Mouse (Mus musculus) heart, adult 2 months (tissue): ENCODE measurements around the gene Gstm4. TPM values are rescaled to one million over a fixed set of nuclear protein-coding genes. Genes with fewer than 3 reads are reported as not detected.

ENCODE experiments used
- DNase-seq, 2 experiments: peaks; one replicate each; pipeline ENCODE4 v3.0.0; 2021
- H3K27ac ChIP-seq: fragments of 200-600 bp; 2 replicates; pipeline ENCODE4 v1.8.1; 2022
- H3K27me3 ChIP-seq: fragments of 200-500 bp; 2 replicates; pipeline ENCODE4 v1.6.1; 2012; ENCODE audit warnings: mild to moderate bottlenecking, low read length, inconsistent platforms, mixed read lengths; ENCODE audit not compliant: control insufficient read depth, insufficient read depth
- H3K36me3 ChIP-seq: fragments of 200-500 bp; 2 replicates; pipeline ENCODE4 v1.6.1; 2012; ENCODE audit warnings: low read length, inconsistent platforms; ENCODE audit not compliant: control insufficient read depth, insufficient read depth
- H3K4me1 ChIP-seq: fragments of 200-500 bp; 2 replicates; pipeline ENCODE4 v1.6.1; 2011; ENCODE audit warnings: low read length; ENCODE audit not compliant: control insufficient read depth, insufficient read depth
- H3K4me3 ChIP-seq: fragments of 200-600 bp; 2 replicates; pipeline ENCODE4 v1.8.1; 2022
- H3K79me2 ChIP-seq: fragments of 200-500 bp; replicated peaks from 2 replicates; pipeline ENCODE4 v1.6.1; 2012; ENCODE audit warnings: mild to moderate bottlenecking, inconsistent platforms, low read length, moderate library complexity, mixed read lengths; ENCODE audit not compliant: control insufficient read depth, insufficient read depth
- H3K9ac ChIP-seq: fragments of 200-500 bp; 2 replicates; pipeline ENCODE4 v1.6.1; 2012; ENCODE audit warnings: low read depth, mild to moderate bottlenecking, control low read depth, inconsistent platforms, low read length, mixed read lengths
- CTCF ChIP-seq: fragments of 200-600 bp; IDR thresholded peaks from 2 replicates; pipeline ENCODE4 v1.8.1; 2022; ENCODE audit warnings: antibody characterized with exemption, mild to moderate bottlenecking, moderate library complexity
- EP300 ChIP-seq: fragments of 200-500 bp; IDR thresholded peaks from 2 replicates; pipeline ENCODE4 v1.6.1; 2011; ENCODE audit warnings: low read depth, low read length, control low read depth; ENCODE audit not compliant: insufficient read depth
- POLR2A ChIP-seq: fragments of 200-500 bp; IDR thresholded peaks from 2 replicates; pipeline ENCODE4 v1.6.1; 2011; ENCODE audit warnings: mild to moderate bottlenecking, low read depth, low read length, control low read depth; ENCODE audit not compliant: insufficient read depth
- WGBS: fragments of 180-500 bp; shearing (Covaris S2); methylation state at CpG from one replicate; pipeline ENCODE4 v1.1.7; 2018; 5-methylcytosine and 5-hydroxymethylcytosine counted together
- intact Hi-C: fragments of 180-260 bp; cut with DNase I; formaldehyde crosslinking; loops from one replicate; pipeline ENCODE4 v1.15.1; 2025
- polyA plus RNA-seq: library from polyadenylated mRNA; depleted of rRNA; stranded (reverse); fragments of >200 nt; gene quantifications from 2 replicates; pipeline ENCODE4 v1.2.3, GENCODE M21; 2012
- total RNA-seq, 2 experiments: library from RNA; stranded (reverse); gene quantifications; 2 replicates each; pipeline ENCODE4 v1.2.3; 2021

Gene Gstm4
- total and polyA plus RNA-seq, 3 experiments: 11.7 to 17.1 (median 11.9) TPM

DNA sequence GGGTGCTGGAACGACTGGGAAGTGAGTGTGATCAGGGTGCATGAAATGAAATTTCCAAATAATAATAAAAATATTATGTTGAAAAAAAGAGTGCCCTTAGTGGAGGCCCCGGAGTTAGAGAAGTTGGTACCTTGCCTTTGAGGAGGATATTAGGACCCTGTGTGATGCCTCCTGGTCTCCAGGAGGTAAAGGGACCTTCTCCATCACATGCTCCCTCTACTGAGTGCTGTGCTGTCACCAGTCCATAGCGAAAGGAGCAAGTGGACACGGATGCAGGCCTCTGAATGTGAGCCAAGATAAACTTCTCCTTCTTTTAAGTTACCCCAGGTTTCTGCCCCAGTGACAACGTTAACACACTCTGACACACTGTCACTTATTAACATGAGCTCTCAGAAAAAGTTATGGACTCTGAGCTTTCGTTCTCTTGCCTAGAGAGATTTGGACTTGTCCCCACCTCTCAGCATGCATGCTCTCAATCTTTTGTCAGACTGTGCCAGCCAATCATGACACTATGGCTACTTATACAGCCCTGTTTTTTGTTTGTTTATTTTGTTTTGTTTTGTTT lies 22.8 kb upstream of the Gstm4 start:
- no peaks in the 10 kb centered on the region for H3K27me3 ChIP-seq
- H3K4me3 ChIP-seq: no peak overlapping the region
- no peaks in the 10 kb centered on the region for H3K36me3 ChIP-seq
- H3K4me1 ChIP-seq: no peaks in the 10 kb centered on the region; the same call in 1 of the 2 replicates
- no peak overlapping the region for H3K9ac ChIP-seq
- 55% methylated on average over 6 of the region's 6 CpGs for WGBS
- no peak for TF ChIP-seq CTCF
- TF ChIP-seq EP300: no peak
- no peak for TF ChIP-seq POLR2A
- H3K27ac ChIP-seq: no peak overlapping the region
- intact Hi-C loops: no loop called here
- DNase-seq: no peak
- no peaks in the 10 kb centered on the region for H3K79me2 ChIP-seq

DNA sequence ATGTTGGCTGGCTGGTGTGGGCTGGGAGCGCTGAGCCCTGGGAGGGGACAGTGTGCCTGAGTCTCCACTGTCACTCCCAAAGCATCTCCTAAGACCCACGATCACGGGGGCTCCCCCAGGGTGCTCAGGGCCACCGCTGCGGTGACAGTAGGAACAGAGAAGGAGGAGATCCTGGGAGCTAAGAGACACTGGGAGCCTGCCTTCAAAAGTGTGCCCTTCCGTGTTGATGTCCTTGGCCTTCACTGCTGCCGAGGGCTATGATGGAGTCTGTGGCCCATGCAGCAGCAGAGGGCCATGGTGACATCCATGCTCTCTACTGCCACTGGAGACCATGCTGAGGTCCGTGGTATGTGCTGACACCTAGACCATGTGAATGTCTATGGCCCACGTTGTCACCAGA lies 20.9 kb upstream of the Gstm4 start:
- no peak overlapping the region for H3K27ac ChIP-seq
- H3K9ac ChIP-seq: no peak overlapping the region
- no peaks in the 10 kb centered on the region for H3K79me2 ChIP-seq
- intact Hi-C loops: no loop called here
- no peaks in the 10 kb centered on the region for H3K36me3 ChIP-seq
- no peaks in the 10 kb centered on the region; the same call in 1 of the 2 replicates for H3K4me1 ChIP-seq
- no peak overlapping the region for H3K4me3 ChIP-seq
- WGBS: 68% methylated on average over 9 of the region's 9 CpGs
- DNase-seq: no peak
- H3K27me3 ChIP-seq: no peaks in the 10 kb centered on the region
- TF ChIP-seq EP300 (no peak), POLR2A (no peak), CTCF (no peak)

GRCm38 (mm10) chr3:108064672-108065071 lies 20.0 kb upstream of the Gstm4 start:
- Histone ChIP-seq H3K4me3 (no peak overlapping the region), H3K79me2 (no peaks in the 10 kb centered on the region), H3K27ac (no peak overlapping the region), H3K4me1 (no peaks in the 10 kb centered on the region; the same call in 1 of the 2 replicates), H3K27me3 (no peaks in the 10 kb centered on the region), H3K36me3 (no peaks in the 10 kb centered on the region), H3K9ac (no peak overlapping the region)
- DNase-seq: no peak
- WGBS: 47% methylated on average over 4 of the region's 4 CpGs
- intact Hi-C loops: loop anchor here (5.0 kb wide), 2 partner anchors 47 to 367 kb away; partner anchors contain the start of genes Ahcyl1 and Gstm1
- TF ChIP-seq CTCF: no peak
- TF ChIP-seq POLR2A: no peak
- TF ChIP-seq EP300: no peak

GRCm38 (mm10) chr3:108062648-108063047 lies 18.0 kb upstream of the Gstm4 start:
- DNase-seq: no peak
- H3K9ac ChIP-seq: no peak overlapping the region
- no peaks in the 10 kb centered on the region for H3K36me3 ChIP-seq
- no peaks in the 10 kb centered on the region for H3K79me2 ChIP-seq
- TF ChIP-seq EP300: no peak
- no peak for TF ChIP-seq POLR2A
- no peak for TF ChIP-seq CTCF
- no peaks in the 10 kb centered on the region; the same call in 1 of the 2 replicates for H3K4me1 ChIP-seq
- intact Hi-C loops: loop anchor here (5.0 kb wide), 2 partner anchors 45 to 365 kb away; partner anchors contain the start of genes Ahcyl1 and Gstm1
- 83% methylated on average over 8 of the region's 8 CpGs for WGBS
- H3K4me3 ChIP-seq: no peak overlapping the region
- no peak overlapping the region for H3K27ac ChIP-seq
- H3K27me3 ChIP-seq: no peaks in the 10 kb centered on the region

DNA sequence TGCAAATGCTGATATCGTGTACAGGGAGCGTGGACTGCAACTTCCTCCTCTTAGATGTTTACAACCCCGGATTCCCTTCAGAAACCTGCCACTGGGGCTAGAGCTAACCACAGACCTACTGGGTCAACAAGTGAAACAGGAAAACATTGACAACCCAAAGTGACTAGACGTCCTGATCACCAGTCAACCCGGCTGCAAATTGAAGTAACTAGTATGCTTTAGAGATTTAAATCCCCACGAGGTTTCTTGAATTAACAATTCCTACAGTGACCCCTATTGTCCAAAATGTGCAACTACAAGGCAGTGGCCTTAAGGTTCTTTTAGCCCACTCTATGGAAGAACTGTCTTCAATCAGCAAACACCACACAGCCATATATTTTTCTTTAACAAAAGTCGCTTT lies 16.7 kb upstream of the Gstm4 start:
- intact Hi-C loops: loop anchor here (1.0 to 5.0 kb wide), 6 partner anchors 44 to 364 kb away; partner anchors contain the start of genes Ahcyl1 and Gstm1
- Histone ChIP-seq H3K4me3 (no peak overlapping the region), H3K79me2 (no peaks in the 10 kb centered on the region), H3K9ac (0 out of 2 replicates have a peak overlapping the region, but pooled peaks have one; percentile 60), H3K36me3 (no peaks in the 10 kb centered on the region), H3K27me3 (no peaks in the 10 kb centered on the region), H3K27ac (no peak overlapping the region), H3K4me1 (no peaks in the 10 kb centered on the region; the same call in 1 of the 2 replicates)
- peak; percentile 39 to 52 for DNase-seq
- no peak for TF ChIP-seq EP300
- no peak for TF ChIP-seq POLR2A
- peak; percentile 99 for TF ChIP-seq CTCF
- WGBS: 11% methylated on average over 7 of the region's 7 CpGs

GRCm38 (mm10) chr3:108050493-108050892 lies 5.8 kb upstream of the Gstm4 start:
- intact Hi-C loops: no loop called here
- Histone ChIP-seq H3K36me3 (no peaks in the 10 kb centered on the region), H3K27me3 (no peaks in the 10 kb centered on the region), H3K4me3 (no peak overlapping the region), H3K79me2 (no peaks in the 10 kb centered on the region), H3K27ac (no peak overlapping the region), H3K9ac (no peak overlapping the region), H3K4me1 (no peaks in the 10 kb centered on the region)
- 88% methylated on average over 5 of the region's 5 CpGs for WGBS
- DNase-seq: no peak
- TF ChIP-seq CTCF: no peak
- TF ChIP-seq POLR2A: no peak
- TF ChIP-seq EP300: no peak
